Mouse (Mus musculus) liver, postnatal 0 days (tissue): Measurements from ENCODE around the gene Tm6sf1. TPM values are rescaled to one million over a fixed set of nuclear protein-coding genes. Genes with fewer than 3 reads are reported as not detected.
A peak's percentile ranks its signal among the peaks of the same experiment; 100 is the strongest.
"Not testable (repeated sequence)": the region's sequence is repeated elsewhere in the genome, so short reads cannot be mapped to it uniquely, and the experiment has no call there.

Source experiments
- ATAC-seq: fragments of 200-750 bp; cut with Nextera tagmentation; 2 replicates; pipeline ENCODE4 v1.8.0; 2017; ENCODE audit warnings: mild to moderate bottlenecking, moderate library complexity
- DNase-seq: peaks from one replicate; pipeline ENCODE4 v3.0.0-alpha.2; 2016
- H3K27ac ChIP-seq: fragments of 300-500 bp; sonication (generic); 2 replicates; pipeline ENCODE4 v1.5.1; 2014; ENCODE audit warnings: antibody characterized with exemption, moderate library complexity, mild to moderate bottlenecking, low read depth
- H3K27me3 ChIP-seq: fragments of 300-500 bp; sonication (generic); 2 replicates; pipeline ENCODE4 v1.6.1; 2014; ENCODE audit warnings: low read length, control low read depth, mixed read lengths; ENCODE audit not compliant: insufficient read depth
- H3K36me3 ChIP-seq: fragments of 300-500 bp; sonication (generic); replicated peaks from 2 replicates; pipeline ENCODE4 v1.6.1; 2014; ENCODE audit warnings: mild to moderate bottlenecking, control low read depth, low read length, moderate library complexity, mixed read lengths; ENCODE audit not compliant: insufficient read depth
- H3K4me1 ChIP-seq: fragments of 300-500 bp; sonication (generic); 2 replicates; pipeline ENCODE4 v1.6.1; 2014; ENCODE audit warnings: antibody characterized with exemption, mild to moderate bottlenecking, control low read depth; ENCODE audit not compliant: insufficient read depth
- H3K4me2 ChIP-seq: fragments of 300-500 bp; sonication (generic); 2 replicates; pipeline ENCODE4 v1.6.1; 2014; ENCODE audit warnings: low read depth, mild to moderate bottlenecking, low read length, moderate library complexity, mixed read lengths
- H3K4me3 ChIP-seq: fragments of 300-500 bp; sonication (generic); 2 replicates; pipeline ENCODE4 v1.5.1; 2014; ENCODE audit warnings: low read depth, low read length
- H3K9ac ChIP-seq: fragments of 300-500 bp; sonication (generic); replicated peaks from 2 replicates; pipeline ENCODE4 v1.6.1; 2014; ENCODE audit warnings: mild to moderate bottlenecking, moderate library complexity
- H3K9me3 ChIP-seq: fragments of 300-500 bp; sonication (generic); 2 replicates; pipeline ENCODE4 v1.6.1; 2016; ENCODE audit warnings: mild to moderate bottlenecking, control low read depth, low read length, mixed read lengths
- CTCF ChIP-seq: sonication (generic); IDR thresholded peaks from 2 replicates; pipeline ENCODE4 v1.5.1; 2016; ENCODE audit warnings: antibody characterized with exemption, low read depth
- EP300 ChIP-seq: IDR thresholded peaks from 2 replicates; pipeline ENCODE4 v1.6.1; 2016; ENCODE audit warnings: antibody characterized with exemption, low read depth, mild to moderate bottlenecking
- WGBS: fragments of 180-500 bp; shearing (Covaris S2); extraction: QIAGEN DNeasy Blood & Tissue Kit; methylation state at CpG from one replicate; pipeline ENCODE4 v1.1.7; 2014; ENCODE audit not compliant: insufficient replicate concordance; 5-methylcytosine and 5-hydroxymethylcytosine counted together
- polyA plus RNA-seq: library from polyadenylated mRNA; unstranded; fragments of >200 nt; fragmentation: Nextera tagmentation; extraction: Ambion mirVana; gene quantifications from 2 replicates; pipeline ENCODE4 v1.2.1, GENCODE M21; 2015

Tm6sf1 gene
- polyA plus RNA-seq, 1 experiment from 2014 or later: 8.7 TPM

DNA sequence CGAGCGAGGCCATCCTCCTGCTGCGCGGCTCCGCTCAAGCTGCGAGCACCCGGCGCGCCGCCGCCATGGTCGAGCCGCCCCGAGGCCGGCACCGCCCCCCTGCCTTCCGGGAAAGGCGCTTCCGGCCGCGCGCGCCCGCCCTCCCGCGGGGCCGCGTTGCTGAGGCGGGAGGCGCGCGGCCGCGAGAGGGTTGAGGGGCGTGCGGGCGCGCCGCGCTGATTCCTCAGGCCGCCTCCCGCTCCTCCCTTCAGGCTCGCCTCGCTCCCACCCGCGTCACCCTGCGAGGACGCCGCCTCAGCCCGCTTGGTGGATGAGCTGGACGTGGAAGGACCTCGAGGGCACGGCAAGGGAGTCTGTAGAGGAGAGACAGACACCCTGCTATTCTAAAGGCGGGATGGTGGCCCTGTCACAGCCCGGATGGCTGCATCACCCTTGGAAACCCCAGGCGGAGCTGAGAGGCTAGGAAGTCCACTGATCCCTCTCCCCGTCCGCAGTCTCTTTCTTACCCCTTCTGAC, 29.4 kb upstream of the Tm6sf1 start, which contains the start of gene Btbd1:
Btbd1 (minus strand) TSS at position 53 of the 516 bp plus-strand sequence.
- peak; percentile 89 for DNase-seq
- peak; percentile 95 for ATAC-seq
- TF ChIP-seq EP300: no peak
- no peak for TF ChIP-seq CTCF
- peak within 1 kb of the TSS; percentile 95 for H3K27ac ChIP-seq
- H3K4me2 ChIP-seq: peak within 1 kb of the TSS; percentile 92
- peak within 1 kb of the TSS; percentile 92 for H3K4me3 ChIP-seq
- 1% methylated on average over 46 of the region's 58 CpGs for WGBS
- peaks cover 29% of the 10 kb centered on the region for H3K4me1 ChIP-seq
- H3K9me3 ChIP-seq: no peaks in the 10 kb centered on the region
- no peaks in the 10 kb centered on the region for H3K36me3 ChIP-seq
- peak within 1 kb of the TSS; percentile 89 for H3K9ac ChIP-seq
- H3K27me3 ChIP-seq: no peaks in the 10 kb centered on the region

DNA sequence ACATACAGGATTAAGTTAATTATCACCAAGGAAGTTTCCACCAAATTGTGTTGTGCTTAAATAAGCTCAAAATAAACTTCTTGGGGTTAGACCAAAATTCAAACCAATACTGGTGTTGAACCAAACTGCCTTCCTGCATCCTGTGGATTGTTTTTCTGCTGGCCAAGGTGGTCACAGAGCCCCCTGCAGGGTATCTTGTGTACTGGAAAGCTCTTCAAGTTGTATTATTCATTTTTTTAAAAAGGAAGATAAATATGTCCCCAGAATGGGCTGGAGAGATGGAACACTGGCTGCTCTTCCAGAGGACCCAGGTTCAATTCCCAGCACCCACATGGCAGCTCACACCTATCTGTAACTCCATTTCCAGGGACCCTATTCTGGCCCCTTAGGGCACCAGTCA, 24.0 kb upstream of the Tm6sf1 start:
- H3K9me3 ChIP-seq: no peaks in the 10 kb centered on the region
- no peaks in the 10 kb centered on the region for H3K27me3 ChIP-seq
- DNase-seq (no peak), ATAC-seq (no peak)
- H3K36me3 ChIP-seq: no peaks in the 10 kb centered on the region
- no peak overlapping the region for H3K4me3 ChIP-seq
- H3K9ac ChIP-seq: no peak overlapping the region
- H3K4me2 ChIP-seq: no peak overlapping the region
- TF ChIP-seq EP300 (no peak), CTCF (peak; percentile 36)
- H3K27ac ChIP-seq: no peak overlapping the region
- H3K4me1 ChIP-seq: no peaks in the 10 kb centered on the region; the same call in 1 of the 2 replicates

GRCm38 (mm10) chr7:81835430-81835829, 23.4 kb upstream of the Tm6sf1 start:
- H3K4me3 ChIP-seq: no peak overlapping the region
- 74% methylated on average over 5 of the region's 5 CpGs for WGBS
- no peaks in the 10 kb centered on the region for H3K36me3 ChIP-seq
- H3K4me1 ChIP-seq: no peaks in the 10 kb centered on the region
- TF ChIP-seq CTCF (no peak), EP300 (no peak)
- no peaks in the 10 kb centered on the region for H3K9me3 ChIP-seq
- no peak for ATAC-seq
- H3K4me2 ChIP-seq: no peak overlapping the region
- H3K9ac ChIP-seq: no peak overlapping the region
- no peaks in the 10 kb centered on the region for H3K27me3 ChIP-seq
- no peak for DNase-seq
- no peak overlapping the region for H3K27ac ChIP-seq

DNA sequence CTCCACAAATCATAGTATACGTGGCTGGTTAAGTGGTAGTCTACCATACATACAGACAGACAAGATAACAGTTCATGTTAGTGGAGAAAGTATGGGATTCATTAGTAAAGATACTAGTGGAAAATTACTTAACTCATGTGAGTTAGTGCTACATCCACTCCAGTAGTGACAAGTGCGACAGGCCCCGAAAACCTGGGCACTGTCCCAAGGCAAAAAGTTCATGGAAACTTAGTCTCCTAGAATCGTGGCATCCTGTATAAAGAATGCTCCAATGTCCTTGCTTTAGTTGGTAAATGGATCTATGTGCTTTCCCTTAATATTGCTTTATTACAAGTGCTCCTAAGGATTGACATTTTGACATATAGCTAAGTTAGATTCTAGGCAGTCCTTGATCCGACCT, 21.0 kb upstream of the Tm6sf1 start:
- not testable (repeated sequence) for H3K4me2 ChIP-seq, H3K27ac ChIP-seq, H3K9me3 ChIP-seq, H3K27me3 ChIP-seq, DNase-seq, H3K36me3 ChIP-seq, H3K9ac ChIP-seq, ATAC-seq, H3K4me3 ChIP-seq, H3K4me1 ChIP-seq
- 74% methylated on average over 5 of the region's 5 CpGs for WGBS

GRCm38 (mm10) chr7:81839746-81840145, 19.1 kb upstream of the Tm6sf1 start:
- Histone ChIP-seq H3K9me3 (no peaks in the 10 kb centered on the region), H3K9ac (no peak overlapping the region), H3K4me2 (no peak overlapping the region), H3K4me3 (no peak overlapping the region), H3K36me3 (no peaks in the 10 kb centered on the region), H3K4me1 (no peaks in the 10 kb centered on the region), H3K27me3 (0 out of 2 replicates have a peak, but pooled peaks cover 4% of the 10 kb centered on the region), H3K27ac (no peak overlapping the region)
- no peak for ATAC-seq
- 58% methylated on average over 6 of the region's 6 CpGs for WGBS
- no peak for TF ChIP-seq EP300
- no peak for TF ChIP-seq CTCF
- DNase-seq: no peak

DNA sequence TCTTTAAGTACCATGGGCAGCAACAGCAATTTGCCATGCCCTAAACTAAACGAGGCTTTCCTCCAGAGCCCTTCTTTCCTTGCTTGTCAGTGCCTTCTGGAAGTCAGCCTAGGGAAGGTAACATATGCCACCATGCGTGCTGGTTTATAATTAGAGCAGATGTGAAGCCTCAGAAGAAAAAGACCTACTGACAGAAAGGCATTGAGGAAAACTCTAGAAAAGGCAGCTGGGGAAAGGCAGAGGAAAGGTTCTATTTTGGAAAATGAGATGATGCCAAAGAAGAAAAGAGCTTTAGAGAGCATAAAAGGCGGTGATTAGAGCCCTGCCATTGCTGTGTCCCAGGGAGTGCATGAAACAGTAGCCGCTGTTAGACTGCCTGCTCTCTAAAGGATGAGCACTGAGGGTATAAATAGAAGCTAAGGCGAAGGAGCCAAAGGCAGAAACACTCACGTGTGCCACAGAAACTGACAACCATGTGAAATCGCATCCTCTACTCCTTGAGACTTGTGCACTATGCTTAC, 18.1 kb upstream of the Tm6sf1 start:
- Histone ChIP-seq H3K9me3 (no peaks in the 10 kb centered on the region), H3K36me3 (no peaks in the 10 kb centered on the region), H3K4me3 (no peak overlapping the region), H3K4me2 (no peak overlapping the region), H3K27ac (no peak overlapping the region), H3K27me3 (0 out of 2 replicates have a peak, but pooled peaks cover 4% of the 10 kb centered on the region), H3K9ac (no peak overlapping the region), H3K4me1 (no peaks in the 10 kb centered on the region)
- DNase-seq (no peak), ATAC-seq (no peak)
- TF ChIP-seq CTCF (no peak), EP300 (no peak)
- whole genome bisulfite sequencing: 68% methylated on average over 7 of the region's 7 CpGs

DNA sequence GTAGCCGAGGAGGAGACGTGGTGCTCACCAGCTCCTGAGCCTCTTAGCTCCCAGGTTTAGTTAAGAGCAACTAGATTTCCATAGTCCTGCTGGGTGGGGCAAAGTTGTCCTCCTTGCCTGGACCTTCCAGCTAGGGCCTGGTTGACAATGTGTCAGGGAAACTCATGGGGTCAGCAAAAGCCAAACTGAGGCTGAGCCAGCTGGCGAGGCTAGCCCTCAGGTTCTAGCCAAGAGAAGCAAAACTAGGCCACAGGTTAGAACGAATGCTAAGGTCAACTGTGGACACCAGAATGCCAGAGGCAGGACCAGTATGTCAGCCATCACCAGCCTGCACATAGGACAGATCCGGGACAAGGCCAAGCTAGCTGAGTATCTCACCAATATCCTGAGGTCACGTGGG, 17.4 kb upstream of the Tm6sf1 start:
- H3K9me3 ChIP-seq: no peaks in the 10 kb centered on the region
- no peak for TF ChIP-seq CTCF
- TF ChIP-seq EP300: no peak
- DNase-seq (no peak), ATAC-seq (no peak)
- H3K4me2 ChIP-seq: no peak overlapping the region
- H3K9ac ChIP-seq: no peak overlapping the region
- no peak overlapping the region for H3K4me3 ChIP-seq
- peaks cover 6% of the 10 kb centered on the region; the same call in 1 of the 2 replicates for H3K27me3 ChIP-seq
- 81% methylated on average over 6 of the region's 6 CpGs for WGBS
- no peak overlapping the region for H3K27ac ChIP-seq
- no peaks in the 10 kb centered on the region for H3K4me1 ChIP-seq
- H3K36me3 ChIP-seq: no peaks in the 10 kb centered on the region
